Mouse (Mus musculus) bone marrow macrophage, adult 2 months (primary cell): ENCODE measurements at regions not wholly inside any gene's neighbourhood (a gene's known extent, or its start where the extent isn't known, plus 50 kb on each side); places are given as distances from the start of the nearest gene placed in this dataset.

Source experiments
- H3K27ac ChIP-seq: 2 replicates; pipeline ENCODE4 v1.5.1; 2012; ENCODE audit warnings: low read depth, low read length; ENCODE audit not compliant: insufficient read depth
- H3K4me1 ChIP-seq: 2 replicates; pipeline ENCODE4 v1.6.1; 2012; ENCODE audit warnings: low read length; ENCODE audit not compliant: control insufficient read depth, insufficient read depth
- H3K4me3 ChIP-seq: 2 replicates; pipeline ENCODE4 v1.5.1; 2012; ENCODE audit warnings: mild to moderate bottlenecking, low read length, moderate library complexity; ENCODE audit not compliant: insufficient read depth
- CTCF ChIP-seq: IDR thresholded peaks from 2 replicates; pipeline ENCODE4 v1.5.1; 2012; ENCODE audit warnings: low read depth, mild to moderate bottlenecking, low read length, moderate library complexity
- POLR2A ChIP-seq: IDR thresholded peaks from 2 replicates; pipeline ENCODE4 v1.6.1; 2012; ENCODE audit warnings: mild to moderate bottlenecking, low read depth, low read length, borderline replicate concordance

GRCm38 (mm10) chr5:73872641-73873421, 195.4 kb downstream of the Usp46 start:
- no peak overlapping the region for H3K27ac ChIP-seq
- no peaks in the 10 kb centered on the region for H3K4me1 ChIP-seq
- H3K4me3 ChIP-seq, result no peak overlapping the region
- TF ChIP-seq CTCF, result no peak
- no peak for TF ChIP-seq POLR2A

DNA sequence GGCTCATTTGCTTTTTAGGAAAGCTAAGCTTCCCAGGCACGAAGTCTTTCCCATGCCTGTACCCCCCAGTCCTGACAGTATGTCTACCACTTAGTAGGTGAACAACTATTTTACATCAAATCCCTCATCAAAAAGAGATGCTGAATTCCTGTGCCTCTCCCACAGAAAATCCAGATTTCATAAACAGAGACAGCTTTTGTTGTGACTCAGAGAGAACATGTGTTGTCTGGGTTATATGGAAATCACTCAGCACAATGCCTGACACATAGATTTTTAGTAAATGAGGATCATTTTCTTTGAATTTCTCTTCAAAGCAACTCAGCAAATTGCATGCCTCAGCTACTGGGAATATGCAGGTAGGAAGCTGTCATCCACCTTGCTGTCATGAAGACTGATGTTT, 193.5 kb downstream of the Usp46 start:
- no peak overlapping the region for H3K27ac ChIP-seq
- H3K4me1 ChIP-seq, result no peaks in the 10 kb centered on the region
- H3K4me3 ChIP-seq, result no peak overlapping the region
- TF ChIP-seq CTCF (no peak), POLR2A (no peak)

- TF ChIP-seq POLR2A (no peak), CTCF (no peak)
- Histone ChIP-seq H3K4me3 (no peak overlapping the region), H3K4me1 (no peaks in the 10 kb centered on the region), H3K27ac (no peak overlapping the region)
Observed at GRCm38 (mm10) chr5:73875847-73876246, 192.4 kb downstream of the Usp46 start.

GRCm38 (mm10) chr5:73880936-73881335, 187.3 kb downstream of the Usp46 start:
- Histone ChIP-seq H3K4me3 (no peak overlapping the region), H3K4me1 (no peaks in the 10 kb centered on the region), H3K27ac (no peak overlapping the region)
- no peak for TF ChIP-seq CTCF
- no peak for TF ChIP-seq POLR2A

GRCm38 (mm10) chr5:73881941-73882340, 186.3 kb downstream of the Usp46 start:
- Histone ChIP-seq H3K4me3 (no peak overlapping the region), H3K27ac (no peak overlapping the region), H3K4me1 (no peaks in the 10 kb centered on the region)
- TF ChIP-seq POLR2A (no peak), CTCF (no peak)

DNA sequence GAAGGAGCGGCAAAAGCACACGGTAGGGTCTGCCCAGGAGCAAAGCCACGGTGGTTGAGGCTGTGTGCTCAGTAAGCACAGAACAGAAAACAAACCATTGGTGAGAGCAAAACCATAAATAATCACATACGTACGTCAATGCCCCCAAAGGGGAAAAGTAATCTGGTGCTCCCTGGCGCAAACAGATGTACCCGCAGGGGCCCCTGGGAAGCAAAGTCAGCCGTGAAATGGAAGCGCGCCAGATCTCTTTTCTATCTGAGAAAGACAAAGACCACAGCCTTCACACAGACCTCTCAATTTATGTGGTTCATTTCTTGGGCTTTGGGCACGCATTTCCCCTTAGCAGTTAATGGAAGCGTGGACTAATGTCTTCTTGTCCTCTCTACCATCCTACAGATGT, 183.2 kb downstream of the Usp46 start:
- no peaks in the 10 kb centered on the region for H3K4me1 ChIP-seq
- no peak for TF ChIP-seq POLR2A
- TF ChIP-seq CTCF, result no peak
- no peak overlapping the region for H3K4me3 ChIP-seq
- H3K27ac ChIP-seq, result no peak overlapping the region

DNA sequence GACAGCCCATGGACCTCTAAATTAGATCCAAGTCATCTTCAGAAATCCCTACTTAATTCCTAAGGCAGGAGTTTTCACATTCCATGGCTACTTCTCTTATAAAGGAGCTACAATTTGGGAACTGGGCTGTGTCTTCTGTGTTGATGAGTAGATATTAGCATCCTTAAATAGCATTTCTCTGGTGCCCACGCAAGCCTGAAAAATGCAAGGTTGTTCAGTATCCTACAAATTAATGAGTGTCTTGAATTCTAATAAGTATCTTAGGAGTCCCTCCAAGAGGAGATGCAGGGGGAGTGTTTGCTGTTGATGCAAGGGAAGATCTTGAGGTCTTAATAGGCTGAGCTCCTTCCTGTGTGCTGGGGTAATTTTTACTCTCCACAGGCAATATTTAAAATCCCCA, 182.5 kb downstream of the Usp46 start:
- Histone ChIP-seq H3K27ac (no peak overlapping the region), H3K4me3 (no peak overlapping the region), H3K4me1 (no peaks in the 10 kb centered on the region)
- no peak for TF ChIP-seq POLR2A
- no peak for TF ChIP-seq CTCF

- no peak for TF ChIP-seq CTCF
- no peak overlapping the region for H3K27ac ChIP-seq
- no peaks in the 10 kb centered on the region for H3K4me1 ChIP-seq
- no peak overlapping the region for H3K4me3 ChIP-seq
Observed at GRCm38 (mm10) chr5:73887306-73887958, 180.8 kb downstream of the Usp46 start.

DNA sequence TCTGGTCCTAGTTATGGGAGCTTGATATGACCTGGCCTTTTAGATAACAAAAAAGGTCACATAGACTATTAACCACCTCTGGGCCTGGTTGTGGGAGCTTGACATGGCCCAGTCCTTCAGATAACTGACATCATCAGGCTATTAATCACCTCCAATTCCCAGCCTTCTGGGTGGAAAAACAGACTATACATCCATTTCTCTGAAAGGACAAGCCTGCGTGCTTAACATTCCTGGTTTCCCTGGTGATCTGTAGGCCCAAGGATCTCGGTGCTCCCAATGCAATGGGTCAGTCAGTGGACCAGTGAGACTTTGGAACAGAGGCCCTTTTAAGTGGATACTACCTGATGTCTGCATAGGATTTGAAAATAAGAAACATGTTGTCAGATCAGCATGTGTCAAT, 179.8 kb downstream of the Usp46 start:
- no peak for TF ChIP-seq POLR2A
- TF ChIP-seq CTCF, result no peak
- H3K4me3 ChIP-seq, result no peak overlapping the region
- H3K4me1 ChIP-seq, result no peaks in the 10 kb centered on the region
- no peak overlapping the region for H3K27ac ChIP-seq

- Histone ChIP-seq H3K4me3 (no peak overlapping the region), H3K27ac (no peak overlapping the region), H3K4me1 (no peaks in the 10 kb centered on the region)
- TF ChIP-seq POLR2A (no peak), CTCF (no peak)
Observed at GRCm38 (mm10) chr5:73889342-73889741, 178.9 kb downstream of the Usp46 start.
